Comparison of ENCODE assay signal across 21 mouse cellular contexts in genomic region chr5:148936516-148936951, GRCm38 (mm10). TPM values are rescaled to one million over a fixed set of nuclear protein-coding genes. Genes with fewer than 3 reads are reported as not detected.
DNase-seq lines count a peak whose midpoint lies in the region; ATAC-seq and TF ChIP-seq lines count a peak whose summit lies in the region.
"Had no signal": no experiment of that assay in that cellular context is flagged by ENCODE, and none has a peak within 500 bp of the region (broad histone marks: within the 10 kb centered on the region; RNA-seq: fewer than 3 reads in every experiment).

No protein-coding gene starts in this region.

- no peak for TF ChIP-seq EP300 in MEL (IDR thresholded peaks at IDR 0.05; ENCODE audit: low read depth in 1 of 2, low read length in 2 of 2)

- TF ChIP-seq CTCF in MEL (IDR thresholded peaks at IDR 0.05 in 2 of 3, conservative IDR thresholded peaks at IDR 0.05 in 1 of 3; ENCODE audit: control insufficient read depth in 1 of 3, insufficient read depth in 1 of 3, low read depth in 2 of 3, low read length in 3 of 3, poor library complexity in 1 of 3, severe bottlenecking in 1 of 3) (no peak), Patski (IDR thresholded peaks at IDR 0.05) (no peak)

- H3K4me2 ChIP-seq in liver, embryonic 13.5 days, result no peak overlapping the region
- H3K4me2 ChIP-seq: heart, embryonic 15.5 days; limb, embryonic 12.5 days had no signal

- peak overlapping the region; percentile 96 for H3K27ac ChIP-seq in MEL (ENCODE audit: control insufficient read depth, low read depth, low read length)
- H3K27ac ChIP-seq in liver, embryonic 13.5 days, result peak overlapping the region; percentile 93
- H3K27ac ChIP-seq: heart, embryonic 15.5 days; hindbrain, embryonic 10.5 days; limb, embryonic 12.5 days; stomach, postnatal 0 days had no signal

- in situ Hi-C loops in Patski (cut with MboI; ENCODE audit: low pct_unique_long_range_greater_than_20kb), result no loop called here

- peak; percentile 82 for ATAC-seq in Patski
- ATAC-seq in liver, embryonic 13.5 days (ENCODE audit: low read depth), result no peak
- ATAC-seq: forebrain, embryonic 14.5 days; inflammation-experienced regulatory T-cells, adult 6 months; midbrain, embryonic 16.5 days had no signal

- peaks cover 0 to 16% of the 10 kb centered on the region in 2 experiments; a peak in 2 of 4 replicates for H3K36me3 ChIP-seq in MEL (ENCODE audit: control insufficient read depth in 1 of 2, insufficient read depth in 2 of 2, low read length in 2 of 2)
- peaks cover 4% of the 10 kb centered on the region for H3K36me3 ChIP-seq in liver, embryonic 13.5 days
- H3K36me3 ChIP-seq: heart, embryonic 15.5 days; hindbrain, embryonic 10.5 days; limb, embryonic 12.5 days had no signal

- CTCF ChIA-PET in Patski (lab: Charles Lee), result interaction anchor here (1.0 to 1.5 kb wide), 6 partner anchors 9 to 28 kb away, joined by 3 to 5 read pairs (median 4); no protein-coding TSS in a partner anchor

- H3K27me3 ChIP-seq in MEL (ENCODE audit: control insufficient read depth in 1 of 2, insufficient read depth in 2 of 2, low read length in 2 of 2), result no peaks in the 10 kb centered on the region
- no peaks in the 10 kb centered on the region for H3K27me3 ChIP-seq in Patski
- H3K27me3 ChIP-seq in liver, embryonic 13.5 days, result no peaks in the 10 kb centered on the region
- H3K27me3 ChIP-seq: heart, embryonic 15.5 days; limb, embryonic 12.5 days had no signal

- peak; percentile 49 to 57 for DNase-seq in kidney, postnatal 36 days
- no peak for DNase-seq in kidney, postnatal 10 days
- DNase-seq in MEL (ENCODE audit: low read depth, low spot score), result peak; percentile 64
- DNase-seq in Patski (ENCODE audit: low read depth, low spot score), result peak; percentile 60
- DNase-seq in liver, embryonic 13.5 days, result no peak
- no peak for DNase-seq in cerebellum, postnatal 10 days
- no peak for DNase-seq in embryo, embryonic 10.5 days (ENCODE audit: low spot score)
- DNase-seq: adrenal gland, postnatal 14 days; cerebellum, postnatal 25 days; thymus, postnatal 25 days had no signal

- peaks cover 17 to 23% of the 10 kb centered on the region in 2 experiments for H3K4me1 ChIP-seq in MEL (ENCODE audit: control insufficient read depth in 1 of 2, insufficient read depth in 2 of 2, low read length in 2 of 2)
- peaks cover 65% of the 10 kb centered on the region for H3K4me1 ChIP-seq in liver, embryonic 13.5 days (replicated peaks)
- H3K4me1 ChIP-seq: heart, embryonic 15.5 days had no signal

- no peak overlapping the region for H3K9ac ChIP-seq in MEL (ENCODE audit: control insufficient read depth, low read depth, low read length, poor library complexity, severe bottlenecking)
- no peak overlapping the region for H3K9ac ChIP-seq in liver, embryonic 13.5 days
- H3K9ac ChIP-seq: heart, embryonic 15.5 days; limb, embryonic 12.5 days had no signal

- no peak overlapping the region for H3K4me3 ChIP-seq in MEL (ENCODE audit: control insufficient read depth in 1 of 2, insufficient read depth in 1 of 2, low read depth in 2 of 2, low read length in 2 of 2)
- H3K4me3 ChIP-seq in liver, embryonic 13.5 days (replicated peaks), result no peak overlapping the region
- H3K4me3 ChIP-seq: heart, embryonic 15.5 days; hindbrain, embryonic 10.5 days; limb, embryonic 12.5 days; megakaryocyte, embryonic 14.5 days had no signal

- no peaks in the 10 kb centered on the region for H3K9me3 ChIP-seq in MEL (replicated peaks; ENCODE audit: insufficient read depth, low read length)
- peaks cover 6% of the 10 kb centered on the region; the same call in 1 of the 2 replicates for H3K9me3 ChIP-seq in liver, embryonic 13.5 days (replicated peaks)
- H3K9me3 ChIP-seq: heart, embryonic 15.5 days; limb, embryonic 12.5 days had no signal

- POLR2A ChIA-PET in Patski (lab: Charles Lee), result interaction anchor here (1.3 to 1.4 kb wide), 2 partner anchors 14 to 22 kb away, joined by 5 read pairs; no protein-coding TSS in a partner anchor

- H3K79me2 ChIP-seq in MEL (ENCODE audit: control insufficient read depth, insufficient read depth, low read length, poor library complexity), result peaks cover 4% of the 10 kb centered on the region; the same call in 1 of the 2 replicates

- TF ChIP-seq RAD21 in MEL (IDR thresholded peaks at IDR 0.05; ENCODE audit: low read depth, low read length), result no peak

- WGBS in liver, embryonic 13.5 days (ENCODE audit: insufficient replicate concordance), result 79% methylated on average over 3 of the region's 3 CpGs

- no peak for TF ChIP-seq POLR2A in MEL (IDR thresholded peaks at IDR 0.05; ENCODE audit: control insufficient read depth in 1 of 2, insufficient read depth in 1 of 2, low read depth in 1 of 2, low read length in 2 of 2, poor library complexity in 1 of 2)

TF ChIP-seq in MEL, 35 proteins besides CTCF, POLR2A, EP300 and RAD21:
- TF ChIP-seq NELFE (IDR thresholded peaks at IDR 0.05; ENCODE audit: low read depth, low read length) (0 out of 2 replicates have a peak, but pooled peaks have one; percentile 0), HCFC1 (IDR thresholded peaks at IDR 0.05; ENCODE audit: low read depth, low read length) (0 out of 2 replicates have a peak, but pooled peaks have one; percentile 20), ZNF384 (IDR thresholded peaks at IDR 0.05; ENCODE audit: low read depth, low read length) (no peak), ELF1 (IDR thresholded peaks at IDR 0.05; ENCODE audit: low read depth, low read length) (peak; percentile 58; the same call in 1 of the 2 replicates)
TF ChIP-seq in MEL: peak in this region for 3.

RNA-seq across cellular contexts. Expression of gene Katnal1, which starts 7.4 kb away (rescaled TPM):
- total RNA-seq in MEL (2012; rRNA removed), result 13.6 and 14.8 TPM in 2 replicates
- polyA plus RNA-seq in MEL (2012; ENCODE audit: insufficient read depth in 1 of 2, insufficient read length in 2 of 2, low read depth in 1 of 2, low replicate concordance in 2 of 2, missing spikeins in 1 of 2) (10 to 100 TPM in 1 of 2 experiments, not detected in 1; 12.8 TPM), Patski (2021) (19.9 TPM)
- polyA plus RNA-seq in liver, embryonic 13.5 days (2015; fragmentation: Nextera tagmentation; extraction: Ambion mirVana), result 8.4 and 12.7 TPM in 2 replicates

RNA-seq across cellular contexts. Expression of gene Gm42791, which starts 58.4 kb away (rescaled TPM):
- total RNA-seq in MEL (2012; rRNA removed), result 1.2 TPM in 1 of 2 replicates, not detected in the other
- polyA plus RNA-seq in MEL (2012; ENCODE audit: insufficient read depth in 1 of 2, insufficient read length in 2 of 2, low read depth in 1 of 2, low replicate concordance in 2 of 2, missing spikeins in 1 of 2), result 1 to 10 TPM in 1 of 2 experiments, not detected in 1; 2.1 TPM
- not detected for polyA plus RNA-seq in Patski (2021)
- polyA plus RNA-seq in liver, embryonic 13.5 days (2015; fragmentation: Nextera tagmentation; extraction: Ambion mirVana), result 0.32 and 0.86 TPM in 2 replicates
- polyA plus RNA-seq: embryonic facial prominence, embryonic 11.5 days; forebrain, embryonic 14.5 days; gonadal fat pad, adult 2 months; inflammation-experienced regulatory T-cells, adult 6 months; spleen, adult 2 months had no signal

Comparison
In these comparisons a context has a peak if more than half of its experiments do, and no peak if none do; other contexts are left out.
1. DNase-seq: peak in kidney, postnatal 36 days (2 of 2), MEL (single experiment) and Patski (single experiment); none in kidney, postnatal 10 days (single experiment), liver, embryonic 13.5 days (single experiment), cerebellum, postnatal 10 days (0 of 2) and embryo, embryonic 10.5 days (single experiment).